Mouse (Mus musculus): ENCODE measurements around the gene Fndc3b.

DNA sequence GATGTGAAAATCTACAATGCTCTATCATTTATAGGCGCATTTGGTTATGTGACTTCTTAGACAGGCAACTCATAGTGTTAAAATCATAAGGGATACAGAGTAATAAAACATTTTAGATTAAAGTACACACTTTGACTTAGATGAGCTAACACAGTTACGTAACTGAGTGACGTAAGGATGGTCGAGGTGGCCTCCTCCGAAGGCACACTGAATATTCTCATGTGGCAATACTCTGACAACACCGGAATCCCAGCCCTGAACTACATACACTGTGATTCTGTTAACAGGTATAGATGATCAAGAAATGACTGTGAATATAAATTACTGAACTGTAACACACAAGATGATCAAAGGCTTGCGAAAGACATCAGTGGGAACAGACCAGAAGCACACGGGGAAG is 292.5 kb downstream of the Fndc3b start:
- TF ChIP-seq CTCF (IDR thresholded peaks at IDR 0.05; ENCODE audit: control insufficient read depth, insufficient read depth, insufficient read length) (no peak), MYOG (IDR thresholded peaks at IDR 0.05; ENCODE audit: control insufficient read depth, extremely low read depth, insufficient read length) (no peak)

All from C2C12 (cell line).